Mouse (Mus musculus): ENCODE measurements around the gene H2-Eb1. TPM values are rescaled to one million over a fixed set of nuclear protein-coding genes. Genes with fewer than 3 reads are reported as not detected.
A peak's percentile ranks its signal among the peaks of the same experiment; 100 is the strongest.

The H2-Eb1 gene
- polyA plus RNA-seq, 1 experiment = 398 TPM

DNA sequence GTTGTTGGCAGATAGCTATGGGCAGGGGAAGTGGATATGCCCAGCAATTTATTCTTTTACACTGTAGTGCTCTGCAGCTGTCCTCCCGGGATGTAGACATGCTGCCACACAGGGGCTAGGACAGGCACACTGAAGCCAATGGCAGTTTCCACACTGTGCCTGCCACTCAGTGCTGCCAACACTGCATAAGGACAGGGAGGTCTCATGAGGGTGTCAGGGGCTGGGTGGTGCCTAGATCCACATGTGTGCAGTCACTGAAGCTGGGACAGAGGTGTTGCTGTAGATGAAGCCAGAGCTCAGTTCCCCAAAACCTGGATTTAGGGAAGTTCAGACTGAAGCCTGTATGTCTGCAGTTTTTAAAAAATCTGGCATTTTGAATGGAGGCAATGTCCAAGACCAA lies 6.5 kb downstream of the H2-Eb1 start:
- Histone ChIP-seq H3K4me3 (ENCODE audit: low read depth, low read length) (no peak overlapping the region), H3K36me3 (ENCODE audit: control insufficient read depth, insufficient read depth, low read length) (peaks cover 25% of the 10 kb centered on the region), H3K27ac (ENCODE audit: insufficient read depth, low read depth, low read length) (no peak overlapping the region), H3K27me3 (ENCODE audit: control insufficient read depth, insufficient read depth, low read length) (no peaks in the 10 kb centered on the region), H3K4me1 (ENCODE audit: control insufficient read depth, insufficient read depth, insufficient read length, low read length) (peaks cover 3% of the 10 kb centered on the region)
- 69% methylated on average over 1 of the region's 1 CpGs for WGBS
- no peak for TF ChIP-seq CTCF (IDR thresholded peaks at IDR 0.05; ENCODE audit: extremely low read depth, insufficient read length, insufficient replicate concordance, low read depth, low read length)
- TF ChIP-seq POLR2A (IDR thresholded peaks at IDR 0.05; ENCODE audit: low read depth, low read length) = no peak

DNA sequence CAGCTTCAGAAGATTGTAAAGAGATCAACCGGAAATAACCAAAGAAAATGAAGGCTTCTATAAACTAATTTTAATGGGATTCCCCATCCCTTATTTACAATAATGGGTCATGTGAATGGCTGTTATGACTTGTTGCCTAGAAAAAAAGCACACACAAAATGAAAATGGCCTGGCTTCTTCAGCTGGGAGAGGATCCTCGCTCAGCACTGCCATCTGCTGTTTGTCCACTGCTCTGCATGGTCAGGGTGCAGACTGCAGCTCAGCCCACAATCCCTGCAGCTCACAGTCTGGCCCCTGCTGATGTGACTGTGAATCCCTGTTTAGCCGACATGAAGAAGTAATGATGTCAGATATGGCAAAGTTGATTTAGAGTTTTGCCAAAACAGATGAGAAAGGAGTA lies 7.7 kb downstream of the H2-Eb1 start:
- Histone ChIP-seq H3K36me3 (ENCODE audit: control insufficient read depth, insufficient read depth, low read length) (peaks cover 25% of the 10 kb centered on the region), H3K27ac (ENCODE audit: insufficient read depth, low read depth, low read length) (no peak overlapping the region), H3K27me3 (ENCODE audit: control insufficient read depth, insufficient read depth, low read length) (no peaks in the 10 kb centered on the region), H3K4me3 (ENCODE audit: low read depth, low read length) (no peak overlapping the region), H3K4me1 (ENCODE audit: control insufficient read depth, insufficient read depth, insufficient read length, low read length) (peaks cover 3% of the 10 kb centered on the region)
- no peak for TF ChIP-seq POLR2A (IDR thresholded peaks at IDR 0.05; ENCODE audit: low read depth, low read length)
- TF ChIP-seq CTCF (IDR thresholded peaks at IDR 0.05; ENCODE audit: extremely low read depth, insufficient read length, insufficient replicate concordance, low read depth, low read length) = peak; percentile 92
- 34% methylated on average over 3 of the region's 3 CpGs for WGBS

DNA sequence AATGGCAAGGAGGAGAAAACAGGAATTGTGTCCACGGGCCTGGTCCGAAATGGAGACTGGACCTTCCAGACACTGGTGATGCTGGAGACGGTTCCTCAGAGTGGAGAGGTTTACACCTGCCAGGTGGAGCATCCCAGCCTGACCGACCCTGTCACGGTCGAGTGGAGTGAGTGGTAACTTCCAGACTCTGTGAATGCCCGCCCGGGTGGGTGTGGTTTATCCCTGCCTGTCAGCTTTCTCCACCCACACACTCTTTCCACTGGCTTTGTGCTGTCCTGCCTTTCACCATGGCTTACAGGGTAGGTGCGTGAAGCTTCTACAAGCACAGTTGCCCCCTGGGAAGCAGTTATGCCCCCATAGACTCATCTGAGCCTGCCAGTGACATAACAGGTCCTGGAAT lies 8.6 kb downstream of the H2-Eb1 start:
- no peaks in the 10 kb centered on the region for H3K27me3 ChIP-seq (ENCODE audit: control insufficient read depth, insufficient read depth, low read length)
- WGBS = 62% methylated on average over 9 of the region's 9 CpGs
- H3K4me1 ChIP-seq (ENCODE audit: control insufficient read depth, insufficient read depth, insufficient read length, low read length) = peaks cover 3% of the 10 kb centered on the region
- H3K36me3 ChIP-seq (ENCODE audit: control insufficient read depth, insufficient read depth, low read length) = peaks cover 25% of the 10 kb centered on the region
- TF ChIP-seq CTCF (IDR thresholded peaks at IDR 0.05; ENCODE audit: extremely low read depth, insufficient read length, insufficient replicate concordance, low read depth, low read length) = no peak
- TF ChIP-seq POLR2A (IDR thresholded peaks at IDR 0.05; ENCODE audit: low read depth, low read length) = no peak
- no peak overlapping the region for H3K27ac ChIP-seq (ENCODE audit: insufficient read depth, low read depth, low read length)
- no peak overlapping the region for H3K4me3 ChIP-seq (ENCODE audit: low read depth, low read length)

GRCm38 (mm10) chr17:34315512-34315911 lies 9.8 kb downstream of the H2-Eb1 start:
- TF ChIP-seq POLR2A (IDR thresholded peaks at IDR 0.05; ENCODE audit: low read depth, low read length) = no peak
- no peak for TF ChIP-seq CTCF (IDR thresholded peaks at IDR 0.05; ENCODE audit: extremely low read depth, insufficient read length, insufficient replicate concordance, low read depth, low read length)
- H3K27me3 ChIP-seq (ENCODE audit: control insufficient read depth, insufficient read depth, low read length) = no peaks in the 10 kb centered on the region
- no peak overlapping the region for H3K27ac ChIP-seq (ENCODE audit: insufficient read depth, low read depth, low read length)
- no peak overlapping the region for H3K4me3 ChIP-seq (ENCODE audit: low read depth, low read length)
- no peaks in the 10 kb centered on the region; the same call in 1 of the 2 replicates for H3K4me1 ChIP-seq (ENCODE audit: control insufficient read depth, insufficient read depth, insufficient read length, low read length)
- 79% methylated on average over 1 of the region's 1 CpGs for WGBS
- peaks cover 25% of the 10 kb centered on the region for H3K36me3 ChIP-seq (ENCODE audit: control insufficient read depth, insufficient read depth, low read length)

DNA sequence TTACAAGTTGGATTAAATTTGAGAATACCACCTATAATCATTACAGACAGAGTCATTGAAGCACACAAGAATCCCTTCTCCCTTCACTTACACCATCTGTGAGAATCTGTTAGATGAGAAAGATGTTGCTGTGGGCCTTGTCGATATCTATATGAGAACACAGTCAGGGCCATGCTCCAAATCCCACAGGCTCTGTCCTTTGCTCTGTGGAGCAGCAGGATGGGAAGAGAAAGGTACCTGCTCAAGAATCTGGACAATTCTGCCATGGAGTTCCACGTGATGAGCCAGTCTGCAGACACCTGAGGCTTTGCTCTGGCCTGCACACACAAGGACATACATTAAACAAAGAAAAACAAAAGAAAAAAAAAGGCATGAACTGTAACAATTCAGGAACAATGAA lies 11.0 kb downstream of the H2-Eb1 start:
- Histone ChIP-seq H3K4me1 (ENCODE audit: control insufficient read depth, insufficient read depth, insufficient read length, low read length) (no peaks in the 10 kb centered on the region; the same call in 1 of the 2 replicates), H3K27me3 (ENCODE audit: control insufficient read depth, insufficient read depth, low read length) (no peaks in the 10 kb centered on the region), H3K36me3 (ENCODE audit: control insufficient read depth, insufficient read depth, low read length) (peaks cover 25% of the 10 kb centered on the region), H3K27ac (ENCODE audit: insufficient read depth, low read depth, low read length) (no peak overlapping the region), H3K4me3 (ENCODE audit: low read depth, low read length) (no peak overlapping the region)
- TF ChIP-seq CTCF (IDR thresholded peaks at IDR 0.05; ENCODE audit: extremely low read depth, insufficient read length, insufficient replicate concordance, low read depth, low read length) (no peak), POLR2A (IDR thresholded peaks at IDR 0.05; ENCODE audit: low read depth, low read length) (no peak)
- WGBS = 84% methylated on average over 2 of the region's 2 CpGs

GRCm38 (mm10) chr17:34317275-34317674 lies 11.6 kb downstream of the H2-Eb1 start:
- Histone ChIP-seq H3K4me3 (ENCODE audit: low read depth, low read length) (no peak overlapping the region), H3K27me3 (ENCODE audit: control insufficient read depth, insufficient read depth, low read length) (no peaks in the 10 kb centered on the region), H3K4me1 (ENCODE audit: control insufficient read depth, insufficient read depth, insufficient read length, low read length) (no peaks in the 10 kb centered on the region), H3K36me3 (ENCODE audit: control insufficient read depth, insufficient read depth, low read length) (peaks cover 25% of the 10 kb centered on the region), H3K27ac (ENCODE audit: insufficient read depth, low read depth, low read length) (no peak overlapping the region)
- TF ChIP-seq CTCF (IDR thresholded peaks at IDR 0.05; ENCODE audit: extremely low read depth, insufficient read length, insufficient replicate concordance, low read depth, low read length) (no peak), POLR2A (IDR thresholded peaks at IDR 0.05; ENCODE audit: low read depth, low read length) (no peak)
- WGBS = 23% methylated on average over 2 of the region's 2 CpGs

- Histone ChIP-seq H3K27ac (ENCODE audit: insufficient read depth, low read depth, low read length) (no peak within 1 kb of the TSS), H3K4me3 (ENCODE audit: low read depth, low read length) (0 out of 2 replicates have a peak within 1 kb of the TSS, but pooled peaks have one; percentile 7), H3K36me3 (ENCODE audit: control insufficient read depth, insufficient read depth, low read length) (no peaks in the 10 kb centered on the region), H3K27me3 (ENCODE audit: control insufficient read depth, insufficient read depth, low read length) (no peaks in the 10 kb centered on the region), H3K4me1 (ENCODE audit: control insufficient read depth, insufficient read depth, insufficient read length, low read length) (no peaks in the 10 kb centered on the region)
- TF ChIP-seq POLR2A (IDR thresholded peaks at IDR 0.05; ENCODE audit: low read depth, low read length) (no peak), CTCF (IDR thresholded peaks at IDR 0.05; ENCODE audit: extremely low read depth, insufficient read length, insufficient replicate concordance, low read depth, low read length) (no peak)
- 58% methylated on average over 4 of the region's 4 CpGs for WGBS
Measured at GRCm38 (mm10) chr17:34325436-34325835, 19.8 kb downstream of the H2-Eb1 start, which contains the start of gene H2-Eb2. Gene H2-Eb2, plus strand, starts transcription at chr17:34325665.
